Mouse (Mus musculus) thymus, postnatal 14 days (tissue): ENCODE measurements around the gene Rnf115.

Source experiments
- DNase-seq: peaks from one replicate; pipeline ENCODE4 v3.0.0; 2021

Rnf115 gene

GRCm38 (mm10) chr3:96838996-96839645 lies 111.7 kb downstream of the Rnf115 start:
- DNase-seq: no peak
